Mouse (Mus musculus): ENCODE data around the gene Lrrc75b. TPM values are rescaled to one million over a fixed set of nuclear protein-coding genes. Genes with fewer than 3 reads are reported as not detected.

Lrrc75b gene
- polyA plus RNA-seq (2014; fragmentation: Nextera tagmentation; extraction: Ambion mirVana), result 2.1 and 2.9 TPM in 2 replicates

DNA sequence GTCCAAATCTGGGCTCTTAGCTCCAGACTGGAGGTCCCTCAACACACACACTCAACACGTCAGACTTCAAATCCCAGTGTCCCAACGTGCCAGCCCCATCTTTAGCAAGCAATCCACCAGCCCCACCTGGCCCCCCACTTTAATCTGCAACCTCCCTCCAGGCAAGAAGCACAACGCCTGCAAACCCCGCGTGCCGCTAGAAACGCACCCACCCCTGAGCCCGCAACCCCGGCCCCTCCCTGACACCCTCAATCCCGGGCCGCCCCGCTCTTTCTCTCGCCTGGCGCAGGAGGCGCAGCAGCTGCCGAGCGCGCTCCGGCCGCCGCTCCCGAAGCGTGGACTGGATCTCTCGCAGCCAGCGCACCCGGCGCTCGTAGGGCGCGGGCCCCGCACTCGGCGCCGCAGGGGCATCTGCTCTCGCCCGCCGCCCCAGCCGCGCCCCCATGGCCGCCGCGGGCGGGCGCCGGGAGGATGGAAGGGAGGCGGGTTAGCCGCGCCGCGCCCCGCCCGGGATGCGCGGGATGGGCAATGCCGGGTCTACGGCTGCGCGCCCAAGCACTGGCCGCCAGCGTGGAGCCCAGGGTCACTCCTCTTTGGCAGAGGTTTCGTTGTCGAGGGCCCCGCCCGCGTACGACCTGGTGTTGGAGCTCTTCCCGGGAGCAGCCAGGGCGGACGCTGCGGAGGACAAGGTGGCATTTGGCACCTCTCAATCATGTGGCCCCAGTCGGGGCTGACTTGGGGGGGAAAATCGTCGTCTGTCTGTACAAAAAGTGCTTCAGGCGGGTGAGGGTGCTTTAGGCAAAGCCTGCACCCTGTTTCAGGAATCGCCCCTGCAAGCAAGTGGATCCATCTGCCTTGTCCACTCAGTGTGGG is at the start of gene Lrrc75b:
TSS of gene Lrrc75b (minus strand) at position 655 of the 873 bp plus-strand sequence.
- Histone ChIP-seq H3K4me2 (replicated peaks; ENCODE audit: low read depth, low read length) (peak within 1 kb of the TSS; percentile 100), H3K27ac (ENCODE audit: low read depth, low read length) (no peak within 1 kb of the TSS), H3K9ac (ENCODE audit: low read depth, low read length) (peak within 1 kb of the TSS; percentile 69), H3K27me3 (ENCODE audit: control insufficient read depth, insufficient read depth, low read length) (peaks cover 21% of the 10 kb centered on the region), H3K36me3 (ENCODE audit: control insufficient read depth, insufficient read depth, low read length) (no peaks in the 10 kb centered on the region), H3K9me3 (ENCODE audit: control insufficient read depth, low read length) (no peaks in the 10 kb centered on the region), H3K4me3 (ENCODE audit: low read length) (peak within 1 kb of the TSS; percentile 58), H3K4me1 (ENCODE audit: control insufficient read depth, insufficient read depth, low read length) (peaks cover 25% of the 10 kb centered on the region; the same call in 1 of the 2 replicates)
- peak; percentile 51 for ATAC-seq (ENCODE audit: low FRiP score, low TSS enrichment)
- WGBS, result 1% methylated on average over 68 of the region's 75 CpGs

DNA sequence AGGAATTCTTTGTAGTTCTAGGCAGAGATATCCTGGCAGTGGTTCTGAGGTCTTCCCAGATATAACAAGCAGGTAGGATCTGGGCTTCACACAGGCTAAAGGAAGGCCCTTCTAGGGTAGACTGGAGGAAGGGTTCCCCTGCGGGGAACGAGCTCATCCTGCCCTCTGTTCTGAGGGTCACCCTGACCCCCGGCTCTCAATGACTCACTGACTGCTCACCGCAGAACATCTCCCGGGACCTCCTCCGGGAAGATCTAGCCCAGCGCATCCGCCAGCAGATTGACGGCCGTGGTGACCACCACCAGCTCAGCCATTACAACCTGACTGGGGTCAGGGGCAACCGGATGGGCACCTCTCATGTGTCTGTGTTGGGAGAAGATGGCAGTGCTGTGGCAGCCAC is 48.8 kb upstream of the Lrrc75b start:
- Histone ChIP-seq H3K9ac (ENCODE audit: low read depth, low read length) (no peak overlapping the region), H3K27ac (ENCODE audit: low read depth, low read length) (no peak overlapping the region), H3K36me3 (ENCODE audit: control insufficient read depth, insufficient read depth, low read length) (no peaks in the 10 kb centered on the region), H3K4me1 (ENCODE audit: control insufficient read depth, insufficient read depth, low read length) (no peaks in the 10 kb centered on the region), H3K27me3 (ENCODE audit: control insufficient read depth, insufficient read depth, low read length) (no peaks in the 10 kb centered on the region), H3K9me3 (ENCODE audit: control insufficient read depth, low read length) (no peaks in the 10 kb centered on the region), H3K4me3 (ENCODE audit: low read length) (no peak overlapping the region), H3K4me2 (replicated peaks; ENCODE audit: low read depth, low read length) (no peak overlapping the region)
- 74% methylated on average over 11 of the region's 11 CpGs for WGBS
- no peak for ATAC-seq (ENCODE audit: low FRiP score, low TSS enrichment)

DNA sequence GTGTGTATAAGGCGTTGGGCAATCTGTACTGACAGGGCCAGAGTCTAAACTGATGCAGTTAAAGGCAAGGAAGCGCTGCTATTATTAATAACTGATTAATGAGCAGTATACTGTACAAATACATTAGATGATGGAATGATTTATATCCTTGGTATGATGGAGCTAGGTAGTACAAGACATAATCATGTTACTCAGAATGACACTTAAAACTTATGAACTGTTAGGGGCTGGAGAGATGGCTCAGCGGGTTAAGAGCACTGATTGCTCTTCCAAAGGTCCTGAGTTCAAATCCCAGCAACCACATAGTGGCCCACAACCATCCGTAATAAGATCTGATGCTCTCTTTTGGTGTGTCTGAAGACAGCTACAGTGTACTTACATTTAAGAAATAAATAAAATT is 47.1 kb upstream of the Lrrc75b start:
- Histone ChIP-seq H3K9ac (ENCODE audit: low read depth, low read length) (no peak overlapping the region), H3K4me1 (ENCODE audit: control insufficient read depth, insufficient read depth, low read length) (no peaks in the 10 kb centered on the region), H3K27ac (ENCODE audit: low read depth, low read length) (no peak overlapping the region), H3K4me3 (ENCODE audit: low read length) (no peak overlapping the region), H3K36me3 (ENCODE audit: control insufficient read depth, insufficient read depth, low read length) (no peaks in the 10 kb centered on the region), H3K27me3 (ENCODE audit: control insufficient read depth, insufficient read depth, low read length) (no peaks in the 10 kb centered on the region), H3K9me3 (ENCODE audit: control insufficient read depth, low read length) (no peaks in the 10 kb centered on the region), H3K4me2 (replicated peaks; ENCODE audit: low read depth, low read length) (no peak overlapping the region)
- no peak for ATAC-seq (ENCODE audit: low FRiP score, low TSS enrichment)
- 84% methylated on average over 4 of the region's 4 CpGs for WGBS

DNA sequence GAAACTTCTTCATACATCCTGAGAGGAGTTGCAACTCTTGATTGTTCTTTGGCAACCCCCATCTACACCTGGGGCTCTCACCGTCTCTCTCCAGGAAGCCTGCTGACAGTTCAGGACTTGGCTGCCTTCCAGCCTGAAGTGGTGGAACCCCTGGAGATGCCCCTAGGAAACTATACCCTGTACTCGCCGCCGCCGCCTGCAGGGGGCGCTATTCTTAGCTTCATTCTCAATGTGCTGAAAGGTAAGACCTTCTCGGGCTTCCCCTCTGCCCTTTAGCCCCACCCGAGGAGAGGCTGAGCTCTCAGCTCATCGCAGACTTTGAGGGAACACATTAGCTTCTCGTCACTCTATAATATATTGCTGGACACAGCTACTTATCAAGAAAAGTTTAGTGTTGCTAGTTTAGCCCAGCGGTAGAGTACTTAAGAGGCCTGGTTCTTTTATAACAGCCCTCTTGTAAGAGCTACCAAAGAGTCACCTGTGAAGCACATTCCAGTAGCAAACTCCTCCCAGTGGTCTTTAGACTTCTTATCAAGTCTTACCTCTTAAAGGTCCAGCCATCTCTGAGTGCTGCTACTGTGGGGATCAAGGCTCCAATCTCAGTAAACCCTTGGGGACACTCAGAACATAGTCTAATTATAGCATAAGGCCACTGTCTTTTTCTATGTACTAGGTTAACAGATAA is 45.2 kb upstream of the Lrrc75b start:
- Histone ChIP-seq H3K27ac (ENCODE audit: low read depth, low read length) (no peak overlapping the region), H3K9me3 (ENCODE audit: control insufficient read depth, low read length) (no peaks in the 10 kb centered on the region), H3K4me3 (ENCODE audit: low read length) (no peak overlapping the region), H3K36me3 (ENCODE audit: control insufficient read depth, insufficient read depth, low read length) (no peaks in the 10 kb centered on the region), H3K27me3 (ENCODE audit: control insufficient read depth, insufficient read depth, low read length) (no peaks in the 10 kb centered on the region), H3K9ac (ENCODE audit: low read depth, low read length) (no peak overlapping the region), H3K4me1 (ENCODE audit: control insufficient read depth, insufficient read depth, low read length) (no peaks in the 10 kb centered on the region), H3K4me2 (replicated peaks; ENCODE audit: low read depth, low read length) (no peak overlapping the region)
- ATAC-seq (ENCODE audit: low FRiP score, low TSS enrichment), result no peak
- WGBS, result 37% methylated on average over 11 of the region's 11 CpGs

DNA sequence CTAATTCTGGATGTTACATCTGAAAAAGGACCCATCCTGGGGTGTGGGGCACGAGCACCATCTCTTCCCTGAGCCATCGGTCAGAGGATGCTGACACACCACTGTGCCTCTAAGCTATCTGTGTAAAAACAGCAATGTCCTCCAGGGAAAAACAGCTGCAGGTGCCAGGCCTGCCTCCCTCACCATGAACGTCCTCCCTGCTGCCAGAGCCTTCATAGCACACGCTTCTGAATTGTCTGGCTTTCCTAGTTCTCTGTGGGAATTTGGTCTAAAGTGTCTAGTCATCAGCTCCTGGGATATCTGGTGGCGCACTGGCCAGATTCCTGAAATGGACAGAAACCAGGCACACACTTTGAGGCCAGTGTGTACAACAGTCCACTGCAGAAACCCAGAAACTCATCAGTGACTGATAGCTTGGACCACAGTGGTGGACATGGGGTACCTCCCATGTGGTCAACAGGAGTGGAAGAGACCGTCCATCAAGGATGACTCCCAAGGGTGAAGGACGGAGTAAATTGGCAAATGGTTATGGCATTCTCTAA is 40.1 kb upstream of the Lrrc75b start:
- ATAC-seq (ENCODE audit: low FRiP score, low TSS enrichment), result no peak
- H3K9ac ChIP-seq (ENCODE audit: low read depth, low read length), result no peak overlapping the region
- H3K4me2 ChIP-seq (replicated peaks; ENCODE audit: low read depth, low read length), result no peak overlapping the region
- H3K4me1 ChIP-seq (ENCODE audit: control insufficient read depth, insufficient read depth, low read length), result no peaks in the 10 kb centered on the region
- peaks cover 14% of the 10 kb centered on the region; the same call in 1 of the 2 replicates for H3K9me3 ChIP-seq (ENCODE audit: control insufficient read depth, low read length)
- no peak overlapping the region for H3K4me3 ChIP-seq (ENCODE audit: low read length)
- H3K27me3 ChIP-seq (ENCODE audit: control insufficient read depth, insufficient read depth, low read length), result no peaks in the 10 kb centered on the region
- no peaks in the 10 kb centered on the region for H3K36me3 ChIP-seq (ENCODE audit: control insufficient read depth, insufficient read depth, low read length)
- WGBS, result 86% methylated on average over 7 of the region's 7 CpGs
- H3K27ac ChIP-seq (ENCODE audit: low read depth, low read length), result no peak overlapping the region

DNA sequence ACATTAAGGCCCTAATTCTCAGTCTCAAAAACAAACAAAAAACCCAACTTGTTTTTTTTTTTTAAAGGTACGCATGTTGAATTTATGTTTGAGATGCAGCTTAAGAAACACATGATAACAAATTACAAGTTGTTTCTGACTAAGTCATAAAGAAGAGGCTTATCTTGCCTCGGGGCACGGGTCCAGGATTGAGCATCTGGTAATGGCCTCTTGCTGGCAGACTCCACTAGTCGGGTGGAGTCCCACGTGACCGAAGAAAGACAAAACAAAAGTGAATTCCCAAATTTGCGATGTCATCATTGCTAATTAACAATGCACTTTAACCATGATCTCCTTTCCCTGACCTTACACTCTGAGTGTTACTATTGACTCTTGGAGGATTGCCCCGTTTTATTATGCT is 35.9 kb upstream of the Lrrc75b start:
- no peak overlapping the region for H3K9ac ChIP-seq (ENCODE audit: low read depth, low read length)
- WGBS, result 81% methylated on average over 8 of the region's 8 CpGs
- no peak overlapping the region for H3K4me3 ChIP-seq (ENCODE audit: low read length)
- H3K4me1 ChIP-seq (ENCODE audit: control insufficient read depth, insufficient read depth, low read length), result peaks cover 8% of the 10 kb centered on the region
- no peaks in the 10 kb centered on the region for H3K27me3 ChIP-seq (ENCODE audit: control insufficient read depth, insufficient read depth, low read length)
- H3K27ac ChIP-seq (ENCODE audit: low read depth, low read length), result no peak overlapping the region
- ATAC-seq (ENCODE audit: low FRiP score, low TSS enrichment), result no peak
- peaks cover 14% of the 10 kb centered on the region; the same call in 1 of the 2 replicates for H3K9me3 ChIP-seq (ENCODE audit: control insufficient read depth, low read length)
- no peaks in the 10 kb centered on the region for H3K36me3 ChIP-seq (ENCODE audit: control insufficient read depth, insufficient read depth, low read length)
- no peak overlapping the region for H3K4me2 ChIP-seq (replicated peaks; ENCODE audit: low read depth, low read length)

DNA sequence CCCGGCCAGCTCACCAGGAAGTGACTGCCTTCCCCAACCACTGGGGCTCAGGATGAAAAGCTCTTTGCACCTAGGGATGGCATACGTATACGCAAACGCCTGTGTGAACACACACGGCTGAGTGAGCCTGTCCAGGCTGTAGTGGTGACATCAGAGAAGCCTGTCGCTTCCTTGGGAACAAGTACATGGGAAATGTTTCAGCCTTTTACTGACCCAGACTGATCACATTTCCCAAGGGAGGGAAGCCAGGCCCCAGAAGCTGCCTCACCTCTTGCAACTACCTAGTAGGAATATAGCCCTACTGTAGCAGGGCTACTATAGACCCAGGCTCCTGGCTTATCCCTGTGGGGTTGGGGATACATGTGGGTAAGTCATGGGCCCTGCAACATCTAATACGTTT is 32.5 kb upstream of the Lrrc75b start:
- Histone ChIP-seq H3K27ac (ENCODE audit: low read depth, low read length) (no peak overlapping the region), H3K9me3 (ENCODE audit: control insufficient read depth, low read length) (peaks cover 7% of the 10 kb centered on the region; the same call in 1 of the 2 replicates), H3K4me3 (ENCODE audit: low read length) (no peak overlapping the region), H3K9ac (ENCODE audit: low read depth, low read length) (no peak overlapping the region), H3K27me3 (ENCODE audit: control insufficient read depth, insufficient read depth, low read length) (no peaks in the 10 kb centered on the region), H3K36me3 (ENCODE audit: control insufficient read depth, insufficient read depth, low read length) (no peaks in the 10 kb centered on the region), H3K4me2 (replicated peaks; ENCODE audit: low read depth, low read length) (no peak overlapping the region), H3K4me1 (ENCODE audit: control insufficient read depth, insufficient read depth, low read length) (peaks cover 28% of the 10 kb centered on the region)
- ATAC-seq (ENCODE audit: low FRiP score, low TSS enrichment), result no peak
- 65% methylated on average over 7 of the region's 7 CpGs for WGBS

DNA sequence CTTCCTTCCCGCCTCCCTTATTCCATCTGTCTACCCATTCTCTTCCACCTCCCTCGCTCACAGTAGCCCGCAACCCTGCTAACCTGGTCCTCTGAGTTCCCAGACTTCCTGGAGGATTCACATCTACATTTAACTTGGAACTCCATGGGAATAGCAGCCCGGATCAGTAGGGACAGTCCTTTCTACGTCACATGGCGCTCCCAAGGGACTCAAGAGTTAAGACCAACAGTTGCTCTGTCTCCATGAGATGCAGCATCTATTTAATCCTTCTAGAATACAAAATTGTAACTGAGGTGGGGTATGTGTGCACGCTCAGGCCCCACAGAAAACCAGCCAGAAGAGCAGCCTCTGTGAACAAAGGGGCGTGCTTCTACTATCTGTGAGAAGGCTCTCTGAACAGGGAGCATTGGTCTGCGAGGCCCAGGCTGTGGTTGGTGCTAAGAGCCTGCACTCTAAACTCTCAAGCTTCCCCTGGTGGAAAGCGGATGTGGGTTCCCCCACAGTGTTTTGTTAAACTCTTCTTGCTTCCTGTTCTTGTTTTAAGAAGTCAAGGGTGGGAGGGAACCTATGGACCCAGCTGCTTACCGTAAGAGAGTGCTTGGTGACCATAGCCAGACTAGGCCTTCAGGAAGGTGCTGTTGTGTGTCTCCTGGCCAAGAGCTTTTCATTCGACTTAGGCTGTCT is 31.2 kb upstream of the Lrrc75b start:
- H3K27ac ChIP-seq (ENCODE audit: low read depth, low read length), result peak overlapping the region; percentile 57; the same call in 1 of the 2 replicates
- no peak overlapping the region for H3K4me3 ChIP-seq (ENCODE audit: low read length)
- H3K9me3 ChIP-seq (ENCODE audit: control insufficient read depth, low read length), result no peaks in the 10 kb centered on the region
- 64% methylated on average over 12 of the region's 12 CpGs for WGBS
- no peak for ATAC-seq (ENCODE audit: low FRiP score, low TSS enrichment)
- no peak overlapping the region for H3K4me2 ChIP-seq (replicated peaks; ENCODE audit: low read depth, low read length)
- no peaks in the 10 kb centered on the region for H3K36me3 ChIP-seq (ENCODE audit: control insufficient read depth, insufficient read depth, low read length)
- H3K9ac ChIP-seq (ENCODE audit: low read depth, low read length), result no peak overlapping the region
- no peaks in the 10 kb centered on the region for H3K27me3 ChIP-seq (ENCODE audit: control insufficient read depth, insufficient read depth, low read length)
- peaks cover 28% of the 10 kb centered on the region for H3K4me1 ChIP-seq (ENCODE audit: control insufficient read depth, insufficient read depth, low read length)
